Mouse (Mus musculus): ENCODE measurements around the gene Snorc. TPM values are rescaled to one million over a fixed set of nuclear protein-coding genes. Genes with fewer than 3 reads are reported as not detected.
"Not testable (repeated sequence)": the region's sequence is repeated elsewhere in the genome, so short reads cannot be mapped to it uniquely, and the experiment has no call there.

Gene Snorc
- not detected in 2 replicates for total RNA-seq (2012; rRNA removed)
- total RNA-seq (2014; rRNA removed) = not detected in 2 replicates
- polyA plus RNA-seq (2012; ENCODE audit: insufficient read length, low read depth) = not detected in 2 replicates

DNA sequence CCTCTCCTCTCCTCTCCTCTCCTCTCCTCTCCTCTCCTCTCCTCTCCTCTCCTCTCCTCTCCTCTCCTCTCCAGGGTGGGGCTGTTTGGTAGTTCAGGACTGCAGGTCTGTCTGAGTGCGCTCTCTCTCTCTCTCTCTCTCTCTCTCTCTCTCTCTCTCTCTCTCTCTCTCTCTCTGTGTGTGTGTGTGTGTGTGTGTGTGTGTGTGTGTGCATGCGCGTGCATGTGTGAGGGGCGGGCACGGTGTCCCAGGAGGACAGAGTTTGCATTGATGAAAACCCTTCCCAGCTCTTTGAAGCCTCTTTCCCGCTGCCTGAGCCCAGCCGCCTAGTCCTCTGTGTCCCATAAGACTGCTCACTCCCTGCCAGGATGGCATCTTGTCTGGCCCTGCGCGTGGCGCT is at the start of gene Snorc:
Gene Snorc, plus strand, starts transcription at position 301 of the 400 bp plus-strand sequence.
- H3K27me3 ChIP-seq (replicated peaks) = peaks cover 17% of the 10 kb centered on the region
- in situ Hi-C loops (cut with MboI; ENCODE audit: low pct_ligation_motif_present, low pct_unique_long_range_greater_than_20kb, low sequenced_read_pairs); DNase-seq (ENCODE audit: extremely low read depth); H3K4me2 ChIP-seq (ENCODE audit: insufficient read depth, low read depth, poor library complexity, severe bottlenecking); H3K36me3 ChIP-seq (replicated peaks in 1 of 2; ENCODE audit: control insufficient read depth in 1 of 2, insufficient read depth in 1 of 2, low read length in 1 of 2); H3K4me3 ChIP-seq (replicated peaks in 1 of 3; ENCODE audit: low read depth in 2 of 3, low read length in 2 of 3, poor library complexity in 1 of 3); H3K27ac ChIP-seq (ENCODE audit: insufficient read depth, low read depth); H3K9me3 ChIP-seq (replicated peaks; ENCODE audit: low read length); H3K79me2 ChIP-seq (replicated peaks; ENCODE audit: control insufficient read depth, extremely low read depth, insufficient read depth, poor library complexity, severe bottlenecking); dilution Hi-C loops (cut with MboI; ENCODE audit: extremely low pct_ligation_motif_present, extremely low pct_unique_long_range_greater_than_20kb, low sequenced_read_pairs); H3K9ac ChIP-seq (ENCODE audit: insufficient read depth, low read depth); H3K4me1 ChIP-seq (ENCODE audit: control insufficient read depth in 1 of 2, insufficient read depth in 2 of 2): not testable (repeated sequence)

DNA sequence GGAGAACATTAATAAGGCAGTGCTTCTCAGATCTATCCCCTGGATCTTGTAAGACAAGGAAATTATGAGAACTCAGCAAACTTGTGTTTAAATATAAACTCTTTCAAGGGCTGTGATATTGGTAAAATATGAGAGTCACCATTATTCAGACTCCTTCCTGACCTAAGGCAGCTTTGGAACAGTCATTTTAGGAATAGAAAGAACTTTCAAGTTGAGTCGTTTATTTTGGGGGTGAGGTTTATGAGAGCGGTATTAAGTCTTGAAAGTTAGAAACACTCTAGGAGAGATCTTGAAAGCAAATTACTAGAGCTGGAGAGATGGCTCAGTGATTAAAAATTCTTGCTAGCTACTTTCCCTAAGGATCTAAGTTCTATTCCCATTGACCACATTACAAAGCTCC is 34.9 kb upstream of the Snorc start:
- Histone ChIP-seq H3K4me1 (ENCODE audit: control insufficient read depth in 1 of 2, insufficient read depth in 2 of 2) (no peaks in the 10 kb centered on the region), H3K4me3 (replicated peaks in 1 of 3; ENCODE audit: low read depth in 2 of 3, low read length in 2 of 3, poor library complexity in 1 of 3) (no peak overlapping the region), H3K9ac (ENCODE audit: insufficient read depth, low read depth) (no peak overlapping the region), H3K4me2 (ENCODE audit: insufficient read depth, low read depth, poor library complexity, severe bottlenecking) (no peak overlapping the region), H3K27ac (ENCODE audit: insufficient read depth, low read depth) (no peak overlapping the region), H3K27me3 (replicated peaks) (no peaks in the 10 kb centered on the region), H3K79me2 (replicated peaks; ENCODE audit: control insufficient read depth, extremely low read depth, insufficient read depth, poor library complexity, severe bottlenecking) (no peaks in the 10 kb centered on the region), H3K9me3 (replicated peaks; ENCODE audit: low read length) (no peaks in the 10 kb centered on the region), H3K36me3 (replicated peaks in 1 of 2; ENCODE audit: control insufficient read depth in 1 of 2, insufficient read depth in 1 of 2, low read length in 1 of 2) (peaks cover 68 to 91% of the 10 kb centered on the region in 2 experiments)
- no peak for DNase-seq (ENCODE audit: extremely low read depth)
- dilution Hi-C loops (cut with MboI; ENCODE audit: extremely low pct_ligation_motif_present, extremely low pct_unique_long_range_greater_than_20kb, low sequenced_read_pairs) (no loop called here), in situ Hi-C loops (cut with MboI; ENCODE audit: low pct_ligation_motif_present, low pct_unique_long_range_greater_than_20kb, low sequenced_read_pairs) (no loop called here)
- TF ChIP-seq NRF1 (IDR thresholded peaks at IDR 0.05; ENCODE audit: low read depth, low read length) (no peak), ZKSCAN1 (IDR thresholded peaks at IDR 0.05; ENCODE audit: borderline replicate concordance, low read depth, low read length) (no peak), ETS1 (conservative IDR thresholded peaks at IDR 0.05; ENCODE audit: low read depth, low read length) (no peak), USF1 (IDR thresholded peaks at IDR 0.05; ENCODE audit: low read depth, low read length) (no peak), EP300 (IDR thresholded peaks at IDR 0.05; ENCODE audit: low read length) (peak; percentile 59), IRF4 (IDR thresholded peaks at IDR 0.05; ENCODE audit: low read depth, low read length) (peak; percentile 70), CTCF (conservative IDR thresholded peaks at IDR 0.05 in 1 of 2, IDR thresholded peaks at IDR 0.05 in 1 of 2; ENCODE audit: low read depth in 2 of 2, low read length in 2 of 2) (no peak), SMC3 (IDR thresholded peaks at IDR 0.05; ENCODE audit: low read depth, low read length) (no peak), POLR2A (IDR thresholded peaks at IDR 0.05; ENCODE audit: low read depth, low read length) (no peak), ZMIZ1 (IDR thresholded peaks at IDR 0.05; ENCODE audit: low read depth, low read length) (no peak), MAX (IDR thresholded peaks at IDR 0.05; ENCODE audit: low read length) (no peak), RAD21 (IDR thresholded peaks at IDR 0.05; ENCODE audit: low read depth, low read length) (no peak), POLR2AphosphoS2 (IDR thresholded peaks at IDR 0.05; ENCODE audit: low read depth, low read length) (no peak), E2F4 (IDR thresholded peaks at IDR 0.05; ENCODE audit: insufficient replicate concordance, low read depth, low read length) (no peak), USF2 (conservative IDR thresholded peaks at IDR 0.05; ENCODE audit: low read depth, low read length) (no peak), ZNF384 (IDR thresholded peaks at IDR 0.05; ENCODE audit: low read depth, low read length) (no peak), ZC3H11A (IDR thresholded peaks at IDR 0.05; ENCODE audit: low read depth, low read length) (no peak), ELF1 (IDR thresholded peaks at IDR 0.05; ENCODE audit: low read depth, low read length) (no peak), CHD2 (IDR thresholded peaks at IDR 0.05; ENCODE audit: low read length) (no peak), KAT2A (IDR thresholded peaks at IDR 0.05; ENCODE audit: insufficient replicate concordance, low read length) (no peak), SIN3A (IDR thresholded peaks at IDR 0.05; ENCODE audit: low read length) (no peak), GABPA (IDR thresholded peaks at IDR 0.05; ENCODE audit: insufficient replicate concordance, low read depth, low read length) (no peak), MAZ (IDR thresholded peaks at IDR 0.05; ENCODE audit: low read depth, low read length) (no peak), RCOR1 (conservative IDR thresholded peaks at IDR 0.05; ENCODE audit: low read depth, low read length) (no peak), JUND (conservative IDR thresholded peaks at IDR 0.05; ENCODE audit: low read depth, low read length) (peak; percentile 80), JUN (IDR thresholded peaks at IDR 0.05; ENCODE audit: insufficient read depth, low read depth, low read length) (0 out of 2 replicates have a peak, but pooled peaks have one; percentile 17), MXI1 (IDR thresholded peaks at IDR 0.05; ENCODE audit: low read depth, low read length) (no peak), HCFC1 (IDR thresholded peaks at IDR 0.05; ENCODE audit: low read depth, low read length) (no peak), TBP (conservative IDR thresholded peaks at IDR 0.05; ENCODE audit: low read depth, low read length) (no peak), TCF12 (IDR thresholded peaks at IDR 0.05; ENCODE audit: low read depth, low read length) (no peak), UBTF (IDR thresholded peaks at IDR 0.05; ENCODE audit: low read depth, low read length) (no peak), MAFK (IDR thresholded peaks at IDR 0.05; ENCODE audit: insufficient replicate concordance, low read length) (no peak), BHLHE40 (IDR thresholded peaks at IDR 0.05; ENCODE audit: low read depth, low read length) (no peak)

Measured in CH12.LX (cell line).